Mouse (Mus musculus): ENCODE measurements around the gene Serpinb1c. TPM values are rescaled to one million over a fixed set of nuclear protein-coding genes. Genes with fewer than 3 reads are reported as not detected.

Serpinb1c gene
- not detected for total RNA-seq (2023)

GRCm38 (mm10) chr13:32898111-32898510 is at the start of gene Serpinb1c:
Gene Serpinb1c (minus strand): TSS chr13:32898211.

GRCm38 (mm10) chr13:32850668-32851404 is 47.2 kb downstream of the Serpinb1c start, which contains the start of gene Serpinb1a:
Gene Serpinb1a (minus strand): TSS chr13:32851185.

Other genes starting within 250 kb of the Serpinb1c start
- gene Mylk4, start 114.3 kb downstream of the Serpinb1c start, total RNA-seq (2023) = not detected
- 10 to 100 TPM; 39.5 to 43.4 TPM for gene Wrnip1, start 96.2 kb downstream of the Serpinb1c start, total RNA-seq (2023)
- gene D930007J09Rik, start 95.4 kb downstream of the Serpinb1c start, total RNA-seq (2023) = not detected
- 100 to 1,000 TPM; 267 to 276 TPM for gene Serpinb1a, start 47.0 kb downstream of the Serpinb1c start, total RNA-seq (2023)
- gene Serpinb6b, start 67.0 kb upstream of the Serpinb1c start, total RNA-seq (2023) = 10 to 100 TPM in 1 of 2 experiments, 1 to 10 TPM in 1; 7.7 to 10.1 TPM
- 1 to 10 TPM; 2.5 to 3.4 TPM for gene Serpinb9, start 105.0 kb upstream of the Serpinb1c start, total RNA-seq (2023)
- not detected for gene Serpinb9b, start 129.2 kb upstream of the Serpinb1c start, total RNA-seq (2023)
- not detected for gene Serpinb1b, start 180.4 kb upstream of the Serpinb1c start, total RNA-seq (2023)

Data from B cell, adult 67 days (primary cell).